Mouse (Mus musculus) lung, postnatal 0 days (tissue): ENCODE results near the gene Iqcf3.

ENCODE experiments used
- CTCF ChIP-seq: IDR thresholded peaks from 2 replicates; pipeline ENCODE4 v1.5.1; 2016; ENCODE audit warnings: antibody characterized with exemption, mild to moderate bottlenecking
- EP300 ChIP-seq: IDR thresholded peaks from 2 replicates; pipeline ENCODE4 v1.6.1; 2016; ENCODE audit warnings: antibody characterized with exemption, mild to moderate bottlenecking, control low read depth

DNA sequence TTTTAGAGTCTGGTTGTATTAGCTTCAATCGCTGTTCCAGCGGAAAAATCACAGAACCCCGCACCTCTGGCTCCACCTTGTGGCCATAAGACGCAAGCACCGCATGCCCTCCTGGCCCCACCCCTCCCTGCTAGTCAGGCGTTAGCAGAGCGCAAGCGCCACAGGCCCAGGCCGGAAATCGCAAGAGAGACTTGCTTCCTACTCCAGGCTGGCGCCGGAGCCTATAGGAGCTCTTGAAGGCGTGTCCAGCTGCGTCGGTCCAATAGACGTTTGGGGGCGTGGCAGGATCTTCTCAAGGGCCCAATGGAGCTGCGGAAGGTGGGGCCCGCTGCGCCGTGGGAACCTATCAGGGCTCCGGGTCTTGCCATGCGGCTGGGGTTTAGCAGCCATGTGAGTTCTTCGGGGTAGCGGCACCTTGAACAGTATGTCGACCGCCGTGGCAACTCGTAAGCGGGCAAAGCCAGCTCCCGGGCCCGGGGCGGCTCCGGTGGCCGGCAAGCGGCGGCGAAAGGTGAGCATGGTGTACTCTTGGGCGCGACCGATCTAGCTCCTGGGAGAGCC lies 84.4 kb downstream of the Iqcf3 start, which contains the start of gene Parp3:
- TF ChIP-seq CTCF = peak; percentile 98
- no peak for TF ChIP-seq EP300
